Mouse (Mus musculus): Measurements from ENCODE around the gene Ebp. TPM values are rescaled to one million over a fixed set of nuclear protein-coding genes. Genes with fewer than 3 reads are reported as not detected.

The Ebp gene
- polyA plus RNA-seq, 1 experiment = 88.0 TPM

DNA sequence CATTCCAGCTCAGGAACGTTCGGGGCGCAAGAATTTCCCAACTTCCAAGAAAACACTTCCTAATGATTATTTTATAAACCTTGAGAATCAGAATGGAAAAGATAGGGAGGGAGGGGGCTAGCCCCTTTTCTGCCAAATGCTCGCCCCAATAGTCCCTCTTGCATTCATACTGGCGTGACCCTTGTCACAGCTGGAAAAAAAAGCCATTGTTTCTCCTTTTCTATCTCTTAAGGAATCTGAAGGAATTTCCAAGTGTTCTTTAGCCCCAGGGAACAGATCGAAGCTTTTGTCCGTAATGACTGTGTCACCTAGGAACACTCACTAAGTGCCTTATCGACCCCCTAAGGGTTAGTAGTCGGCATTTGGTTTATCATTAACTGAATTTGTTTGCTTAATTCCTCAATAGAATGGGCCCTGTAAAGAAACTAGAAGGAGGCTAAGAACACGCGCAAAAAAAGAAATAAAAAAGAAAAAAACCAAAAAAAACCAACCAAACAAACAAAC is 13.4 kb upstream of the Ebp start:
- H3K27me3 ChIP-seq (ENCODE audit: control insufficient read depth, insufficient read depth, low read length) = no peaks in the 10 kb centered on the region
- no peak overlapping the region for H3K27ac ChIP-seq (ENCODE audit: insufficient read depth, low read depth, low read length)
- peak overlapping the region; percentile 73 for H3K4me3 ChIP-seq (ENCODE audit: low read depth, low read length)
- no peak for TF ChIP-seq CTCF (IDR thresholded peaks at IDR 0.05; ENCODE audit: extremely low read depth, insufficient read length, insufficient replicate concordance, low read depth, low read length)
- TF ChIP-seq POLR2A (IDR thresholded peaks at IDR 0.05; ENCODE audit: low read depth, low read length) = no peak
- WGBS = 6% methylated on average over 11 of the region's 11 CpGs
- H3K4me1 ChIP-seq (ENCODE audit: control insufficient read depth, insufficient read depth, insufficient read length, low read length) = no peaks in the 10 kb centered on the region; the same call in 1 of the 2 replicates
- H3K36me3 ChIP-seq (ENCODE audit: control insufficient read depth, insufficient read depth, low read length) = no peaks in the 10 kb centered on the region

DNA sequence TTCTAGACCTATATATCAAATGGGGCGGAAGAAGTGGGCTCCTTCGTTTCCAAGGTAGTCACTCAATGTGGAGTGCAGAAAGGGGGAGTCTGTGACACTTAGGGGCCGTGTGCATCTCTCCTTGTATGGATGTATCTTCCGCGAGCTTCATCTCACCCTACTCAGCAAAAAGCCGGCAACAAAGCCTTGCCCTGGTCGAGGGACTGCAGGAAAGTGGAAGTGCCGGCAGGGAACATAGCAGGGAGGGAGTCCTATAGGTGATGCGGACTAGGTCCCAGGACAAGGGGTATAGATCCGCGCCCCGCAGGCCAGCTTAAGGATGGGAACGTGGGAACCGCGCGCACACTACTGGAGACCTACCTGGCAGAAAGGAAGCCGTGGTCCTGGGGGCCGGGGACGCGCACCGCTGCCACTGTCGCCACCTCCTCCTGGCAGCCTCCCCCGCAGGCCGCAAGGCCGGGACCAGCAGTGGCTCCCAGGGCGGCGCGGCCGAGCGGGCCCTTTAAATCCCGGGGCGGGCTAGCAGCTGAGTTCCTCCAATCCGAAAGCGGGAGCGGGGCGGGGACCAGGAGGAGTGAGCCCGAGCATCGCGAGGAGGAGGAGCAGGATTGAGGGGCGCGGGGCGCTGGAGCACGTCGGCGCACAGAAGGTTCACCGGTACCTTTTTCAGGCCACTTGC is 12.8 kb upstream of the Ebp start, which contains the start of gene Porcn:
Gene Porcn (minus strand): TSS at position 511 of the 679 bp plus-strand sequence.
- WGBS = 10% methylated on average over 42 of the region's 46 CpGs
- peak within 1 kb of the TSS; percentile 73 for H3K4me3 ChIP-seq (ENCODE audit: low read depth, low read length)
- TF ChIP-seq CTCF (IDR thresholded peaks at IDR 0.05; ENCODE audit: extremely low read depth, insufficient read length, insufficient replicate concordance, low read depth, low read length) = no peak
- peak; percentile 20; the same call in 1 of the 2 replicates for TF ChIP-seq POLR2A (IDR thresholded peaks at IDR 0.05; ENCODE audit: low read depth, low read length)
- no peaks in the 10 kb centered on the region; the same call in 1 of the 2 replicates for H3K4me1 ChIP-seq (ENCODE audit: control insufficient read depth, insufficient read depth, insufficient read length, low read length)
- H3K27me3 ChIP-seq (ENCODE audit: control insufficient read depth, insufficient read depth, low read length) = no peaks in the 10 kb centered on the region
- H3K36me3 ChIP-seq (ENCODE audit: control insufficient read depth, insufficient read depth, low read length) = no peaks in the 10 kb centered on the region
- H3K27ac ChIP-seq (ENCODE audit: insufficient read depth, low read depth, low read length) = no peak within 1 kb of the TSS; the same call in 1 of the 2 replicates

DNA sequence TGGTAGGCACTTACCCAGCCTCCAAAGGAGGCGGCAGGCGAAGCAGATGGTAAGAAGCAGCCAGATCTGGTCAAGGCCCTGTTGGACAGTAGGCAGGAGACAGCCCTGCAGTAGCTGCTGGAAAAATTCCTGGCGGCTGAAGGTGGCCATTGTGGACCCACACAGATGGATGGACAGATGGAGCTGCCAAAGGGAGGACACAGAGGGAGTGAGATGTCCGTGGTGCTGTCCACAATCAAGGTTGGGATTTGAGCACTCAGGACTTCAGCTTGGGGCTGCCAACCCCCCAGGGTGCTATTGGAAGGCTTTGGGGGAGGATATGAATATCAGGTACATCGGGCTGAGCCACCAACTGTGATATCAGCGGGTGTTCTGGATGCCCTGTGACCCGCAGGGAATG is 12.2 kb upstream of the Ebp start:
- TF ChIP-seq CTCF (IDR thresholded peaks at IDR 0.05; ENCODE audit: extremely low read depth, insufficient read length, insufficient replicate concordance, low read depth, low read length) (no peak), POLR2A (IDR thresholded peaks at IDR 0.05; ENCODE audit: low read depth, low read length) (no peak)
- Histone ChIP-seq H3K27me3 (ENCODE audit: control insufficient read depth, insufficient read depth, low read length) (no peaks in the 10 kb centered on the region), H3K4me3 (ENCODE audit: low read depth, low read length) (no peak overlapping the region), H3K36me3 (ENCODE audit: control insufficient read depth, insufficient read depth, low read length) (no peaks in the 10 kb centered on the region), H3K4me1 (ENCODE audit: control insufficient read depth, insufficient read depth, insufficient read length, low read length) (no peaks in the 10 kb centered on the region; the same call in 1 of the 2 replicates), H3K27ac (ENCODE audit: insufficient read depth, low read depth, low read length) (no peak overlapping the region)
- 54% methylated on average over 7 of the region's 7 CpGs for WGBS

DNA sequence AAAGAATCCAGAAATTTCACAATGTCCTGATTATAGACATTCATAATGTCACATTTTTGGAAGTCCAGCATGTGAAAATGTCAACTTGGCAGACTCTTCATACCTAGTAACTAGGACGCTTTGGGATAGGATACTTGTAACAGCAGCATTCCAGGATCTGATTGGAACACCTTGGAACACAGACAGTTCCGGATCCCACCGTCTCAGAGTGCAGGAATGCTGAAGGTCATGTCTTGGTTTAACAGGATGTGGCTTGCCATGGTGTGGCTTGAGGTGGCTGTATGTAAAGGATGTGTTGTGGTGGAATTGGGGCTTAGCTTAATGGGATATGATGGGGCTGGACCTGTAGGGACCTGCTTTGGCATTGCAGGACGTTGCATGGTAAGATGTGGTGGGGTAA is 11.8 kb upstream of the Ebp start:
- Histone ChIP-seq H3K27me3 (ENCODE audit: control insufficient read depth, insufficient read depth, low read length) (no peaks in the 10 kb centered on the region), H3K27ac (ENCODE audit: insufficient read depth, low read depth, low read length) (no peak overlapping the region), H3K4me3 (ENCODE audit: low read depth, low read length) (no peak overlapping the region), H3K36me3 (ENCODE audit: control insufficient read depth, insufficient read depth, low read length) (no peaks in the 10 kb centered on the region), H3K4me1 (ENCODE audit: control insufficient read depth, insufficient read depth, insufficient read length, low read length) (no peaks in the 10 kb centered on the region; the same call in 1 of the 2 replicates)
- TF ChIP-seq CTCF (IDR thresholded peaks at IDR 0.05; ENCODE audit: extremely low read depth, insufficient read length, insufficient replicate concordance, low read depth, low read length) (no peak), POLR2A (IDR thresholded peaks at IDR 0.05; ENCODE audit: low read depth, low read length) (no peak)
- WGBS = 72% methylated on average over 4 of the region's 4 CpGs

DNA sequence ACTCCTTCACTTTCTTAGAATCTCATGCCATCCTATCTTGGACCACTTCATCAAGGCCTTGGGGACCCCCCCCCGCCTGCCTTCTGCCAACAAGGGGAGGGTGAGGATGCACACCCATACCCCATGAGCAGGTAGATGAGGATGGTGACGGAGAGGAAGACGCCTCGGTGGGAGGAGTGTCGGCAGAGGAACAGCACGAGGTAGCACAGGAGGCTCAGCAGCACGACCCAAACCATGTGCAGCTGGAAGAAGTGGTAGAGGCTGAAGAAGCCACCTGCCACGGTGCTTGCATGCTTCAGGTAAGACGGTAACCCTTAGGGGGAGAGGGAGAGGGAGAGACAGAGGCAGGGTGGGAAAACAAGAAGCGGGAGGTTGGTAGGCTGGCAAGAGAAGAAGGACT is 10.8 kb upstream of the Ebp start:
- no peaks in the 10 kb centered on the region; the same call in 1 of the 2 replicates for H3K4me1 ChIP-seq (ENCODE audit: control insufficient read depth, insufficient read depth, insufficient read length, low read length)
- TF ChIP-seq CTCF (IDR thresholded peaks at IDR 0.05; ENCODE audit: extremely low read depth, insufficient read length, insufficient replicate concordance, low read depth, low read length) (no peak), POLR2A (IDR thresholded peaks at IDR 0.05; ENCODE audit: low read depth, low read length) (no peak)
- no peaks in the 10 kb centered on the region for H3K36me3 ChIP-seq (ENCODE audit: control insufficient read depth, insufficient read depth, low read length)
- 87% methylated on average over 10 of the region's 10 CpGs for WGBS
- no peaks in the 10 kb centered on the region for H3K27me3 ChIP-seq (ENCODE audit: control insufficient read depth, insufficient read depth, low read length)
- no peak overlapping the region for H3K4me3 ChIP-seq (ENCODE audit: low read depth, low read length)
- no peak overlapping the region for H3K27ac ChIP-seq (ENCODE audit: insufficient read depth, low read depth, low read length)

GRCm38 (mm10) chrX:8203105-8203504 is 9.8 kb upstream of the Ebp start:
- Histone ChIP-seq H3K4me1 (ENCODE audit: control insufficient read depth, insufficient read depth, insufficient read length, low read length) (no peaks in the 10 kb centered on the region; the same call in 1 of the 2 replicates), H3K36me3 (ENCODE audit: control insufficient read depth, insufficient read depth, low read length) (no peaks in the 10 kb centered on the region), H3K4me3 (ENCODE audit: low read depth, low read length) (no peak overlapping the region), H3K27me3 (ENCODE audit: control insufficient read depth, insufficient read depth, low read length) (no peaks in the 10 kb centered on the region), H3K27ac (ENCODE audit: insufficient read depth, low read depth, low read length) (no peak overlapping the region)
- WGBS = 88% methylated on average over 14 of the region's 14 CpGs
- no peak for TF ChIP-seq POLR2A (IDR thresholded peaks at IDR 0.05; ENCODE audit: low read depth, low read length)
- no peak for TF ChIP-seq CTCF (IDR thresholded peaks at IDR 0.05; ENCODE audit: extremely low read depth, insufficient read length, insufficient replicate concordance, low read depth, low read length)

DNA sequence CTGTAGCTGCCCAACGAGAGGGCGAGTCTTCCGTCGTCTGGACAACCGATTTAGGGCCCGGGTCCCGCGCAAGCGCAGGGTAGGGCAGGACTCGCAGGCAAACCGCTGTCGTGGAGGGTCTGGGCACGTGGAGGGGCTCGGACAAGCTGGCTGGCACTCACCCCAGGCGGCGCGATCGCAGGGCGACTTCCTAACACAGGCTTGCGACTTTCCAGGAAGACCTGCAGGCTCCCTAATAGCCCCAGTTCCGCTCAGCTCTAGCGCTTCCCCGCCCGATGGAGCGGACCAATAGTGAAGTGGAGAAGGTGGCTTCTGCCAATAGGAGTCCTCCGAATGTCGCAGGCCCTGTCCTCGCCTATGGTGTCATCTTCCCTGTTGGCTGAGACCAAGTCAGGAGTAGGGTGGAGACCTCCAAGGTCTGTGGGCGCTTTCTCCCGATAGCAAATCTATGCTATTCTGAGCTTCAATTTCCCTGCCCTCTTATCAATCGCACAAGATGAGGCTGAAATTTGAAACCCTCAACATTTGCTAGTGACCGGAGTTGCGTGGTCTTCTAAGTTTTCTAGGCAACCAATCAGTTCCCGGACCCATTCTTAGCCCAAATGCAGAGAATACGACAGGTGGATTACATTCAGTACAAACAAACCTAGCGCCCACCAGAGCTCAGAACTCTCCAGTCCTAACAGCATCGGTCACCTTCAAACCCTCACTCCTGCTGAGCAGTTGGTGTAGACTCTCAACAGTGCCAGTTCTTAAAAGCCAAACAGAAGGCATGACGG is 483 bp downstream of the Ebp start:
- Histone ChIP-seq H3K36me3 (ENCODE audit: control insufficient read depth, insufficient read depth, low read length) (peaks cover 2% of the 10 kb centered on the region; the same call in 1 of the 2 replicates), H3K4me3 (ENCODE audit: low read depth, low read length) (peak overlapping the region; percentile 90), H3K27ac (ENCODE audit: insufficient read depth, low read depth, low read length) (peak overlapping the region; percentile 82), H3K4me1 (ENCODE audit: control insufficient read depth, insufficient read depth, insufficient read length, low read length) (no peaks in the 10 kb centered on the region; the same call in 1 of the 2 replicates), H3K27me3 (ENCODE audit: control insufficient read depth, insufficient read depth, low read length) (no peaks in the 10 kb centered on the region)
- 9% methylated on average over 38 of the region's 38 CpGs for WGBS
- TF ChIP-seq CTCF (IDR thresholded peaks at IDR 0.05; ENCODE audit: extremely low read depth, insufficient read length, insufficient replicate concordance, low read depth, low read length) (no peak), POLR2A (IDR thresholded peaks at IDR 0.05; ENCODE audit: low read depth, low read length) (peak; percentile 88)

Data from small intestine, adult 2 months (tissue).